Mouse (Mus musculus) spleen, adult 2 months (tissue): ENCODE data around the gene Nxph3.

ENCODE experiments used
- CTCF ChIP-seq: fragments of 200-500 bp; IDR thresholded peaks from 2 replicates; pipeline ENCODE4 v1.5.1; 2011; ENCODE audit warnings: mild to moderate bottlenecking, inconsistent platforms; ENCODE audit not compliant: insufficient read depth, insufficient read length, insufficient replicate concordance; ENCODE audit errors: extremely low read depth
- POLR2A ChIP-seq: fragments of 200-500 bp; IDR thresholded peaks from 2 replicates; pipeline ENCODE4 v1.6.1; 2011; ENCODE audit warnings: low read depth, low read length, inconsistent platforms

DNA sequence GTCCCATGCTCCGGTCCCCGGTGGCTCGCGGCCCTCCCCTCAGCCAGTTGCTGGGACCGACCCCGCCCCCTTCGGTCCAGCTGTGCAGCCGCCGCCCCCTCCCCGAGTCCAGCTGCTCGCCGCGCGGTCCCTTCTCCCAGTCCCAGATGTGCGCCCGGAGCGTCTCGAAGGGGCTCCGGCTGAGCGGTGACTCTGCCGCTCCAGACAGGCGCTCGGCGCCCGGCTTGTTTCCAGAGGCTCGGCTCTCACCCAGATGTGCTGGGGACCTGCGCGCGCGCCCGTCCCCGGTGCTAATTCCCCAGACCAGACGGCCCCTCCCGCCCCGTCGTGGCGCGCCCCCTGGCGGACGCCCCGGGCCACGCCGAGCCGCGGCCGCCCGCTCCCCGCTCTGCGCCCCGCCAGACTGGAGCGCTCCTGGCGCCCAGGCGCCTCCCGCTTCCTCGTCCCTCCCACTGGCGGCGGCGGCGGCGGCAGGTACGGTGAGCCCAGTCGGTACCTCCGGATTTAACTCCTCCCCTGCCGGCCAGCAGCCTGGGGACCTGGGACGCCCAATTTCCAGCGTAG, at the start of gene Nxph3:
- TF ChIP-seq CTCF = peak; percentile 40; the same call in 1 of the 2 replicates
- no peak for TF ChIP-seq POLR2A
